Mouse (Mus musculus) forebrain, embryonic 13.5 days (tissue): ENCODE measurements at regions not wholly inside any gene's neighbourhood (a gene's known extent, or its start where the extent isn't known, plus 50 kb on each side); places are given as distances from the start of the nearest gene placed in this dataset.
A peak's percentile ranks its signal among the peaks of the same experiment; 100 is the strongest.

ENCODE experiments used
- ATAC-seq: fragments of 200-750 bp; cut with Nextera tagmentation; 2 replicates; pipeline ENCODE4 v1.8.0; 2017
- H3K27ac ChIP-seq: fragments of 300-500 bp; sonication (generic); 2 replicates; pipeline ENCODE4 v1.5.1; 2015; ENCODE audit warnings: inconsistent platforms, mild to moderate bottlenecking, moderate library complexity
- H3K27me3 ChIP-seq: fragments of 300-500 bp; sonication (generic); 2 replicates; pipeline ENCODE4 v1.6.1; 2015; ENCODE audit warnings: mild to moderate bottlenecking, inconsistent platforms
- H3K36me3 ChIP-seq: fragments of 300-500 bp; sonication (generic); 2 replicates; pipeline ENCODE4 v1.6.1; 2015; ENCODE audit warnings: mild to moderate bottlenecking, inconsistent platforms; ENCODE audit not compliant: poor library complexity, severe bottlenecking
- H3K4me1 ChIP-seq: fragments of 300-500 bp; sonication (generic); 2 replicates; pipeline ENCODE4 v1.6.1; 2015; ENCODE audit warnings: inconsistent platforms
- H3K4me2 ChIP-seq: fragments of 300-500 bp; sonication (generic); 2 replicates; pipeline ENCODE4 v1.6.1; 2015; ENCODE audit warnings: inconsistent platforms, mild to moderate bottlenecking, moderate library complexity
- H3K4me3 ChIP-seq: fragments of 300-500 bp; sonication (generic); 2 replicates; pipeline ENCODE4 v1.5.1; 2015; ENCODE audit warnings: mild to moderate bottlenecking, inconsistent platforms
- H3K9ac ChIP-seq: fragments of 300-500 bp; sonication (generic); 2 replicates; pipeline ENCODE4 v1.6.1; 2015; ENCODE audit warnings: mild to moderate bottlenecking, inconsistent platforms
- H3K9me3 ChIP-seq: fragments of 300-500 bp; sonication (generic); replicated peaks from 2 replicates; pipeline ENCODE4 v1.6.1; 2016; ENCODE audit warnings: inconsistent platforms
- WGBS: fragments of 180-500 bp; shearing (Covaris S2); methylation state at CpG from one replicate; pipeline ENCODE4 v1.1.7; 2015; 5-methylcytosine and 5-hydroxymethylcytosine counted together

DNA sequence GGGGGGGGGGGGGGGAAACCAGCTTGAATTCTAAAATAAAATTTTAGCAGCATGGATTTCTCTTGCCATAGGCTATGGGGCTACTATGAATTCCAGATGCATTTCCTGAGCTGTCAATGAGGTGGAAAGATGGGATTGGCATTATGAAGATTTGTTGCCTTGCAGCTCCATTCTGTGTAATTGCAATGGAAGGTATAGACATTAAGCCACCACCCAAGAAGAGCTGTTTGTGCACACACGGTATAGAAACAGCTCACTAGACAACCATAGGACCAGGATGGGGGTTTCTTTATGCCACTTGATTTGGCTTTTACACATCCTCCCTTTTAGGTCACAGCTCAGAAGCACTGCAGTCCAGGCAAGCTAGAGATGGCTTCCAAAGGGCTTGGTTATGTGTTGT is 247.8 kb downstream of the Satb1 start:
- no peak for ATAC-seq
- H3K9me3 ChIP-seq = no peaks in the 10 kb centered on the region
- H3K4me1 ChIP-seq = peaks cover 8% of the 10 kb centered on the region
- no peak overlapping the region for H3K4me3 ChIP-seq
- no peak overlapping the region for H3K27ac ChIP-seq
- H3K36me3 ChIP-seq = no peaks in the 10 kb centered on the region
- no peak overlapping the region for H3K9ac ChIP-seq
- no peak overlapping the region for H3K4me2 ChIP-seq
- H3K27me3 ChIP-seq = no peaks in the 10 kb centered on the region
- 57% methylated on average over 1 of the region's 1 CpGs for WGBS

DNA sequence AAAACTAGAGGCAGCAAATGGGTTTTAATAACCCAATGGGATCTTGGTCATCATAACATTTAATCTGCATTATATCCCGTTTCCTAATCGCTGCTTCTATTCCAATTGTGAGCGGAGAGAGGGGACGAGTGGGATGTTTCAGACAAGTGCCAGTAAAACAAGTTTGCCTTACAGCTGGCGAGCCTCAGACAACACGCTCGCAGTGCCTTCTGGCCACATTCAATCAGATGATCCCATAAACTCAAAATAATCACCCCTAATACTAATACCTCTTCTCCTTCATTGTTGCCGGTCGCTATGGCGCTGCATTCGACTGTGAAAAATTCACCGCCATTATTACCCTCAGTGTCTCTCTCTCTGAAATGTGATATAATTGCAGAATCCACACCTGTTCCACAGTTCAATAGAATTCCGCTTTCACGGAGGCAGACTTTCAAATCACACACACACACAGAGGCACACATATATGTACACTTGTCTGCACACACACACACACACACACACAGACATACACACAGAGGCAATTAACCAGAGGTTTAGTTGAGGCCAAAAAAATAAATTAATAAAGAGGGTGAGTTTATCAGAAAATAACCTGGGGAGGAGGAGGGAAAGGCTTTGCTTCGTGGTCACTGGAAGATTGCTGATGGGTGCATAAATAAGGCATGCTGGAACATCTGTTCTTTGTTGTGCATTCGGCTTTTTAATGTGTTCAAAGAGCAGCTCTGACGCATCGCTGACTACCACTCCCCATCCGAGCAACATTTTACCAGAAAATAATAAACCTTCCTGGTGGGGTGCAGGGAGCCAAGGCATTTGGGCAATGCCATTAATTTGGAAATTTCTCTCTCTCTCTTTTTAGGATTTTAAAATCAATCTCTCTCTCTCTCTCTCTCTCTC is 248.9 kb downstream of the Satb1 start:
- no peaks in the 10 kb centered on the region for H3K27me3 ChIP-seq
- H3K4me1 ChIP-seq = peaks cover 8% of the 10 kb centered on the region
- peak; percentile 74 for ATAC-seq
- no peaks in the 10 kb centered on the region for H3K36me3 ChIP-seq
- peak overlapping the region; percentile 42 for H3K4me2 ChIP-seq
- 0 out of 2 replicates have a peak overlapping the region, but pooled peaks have one; percentile 31 for H3K9ac ChIP-seq
- H3K27ac ChIP-seq = peak overlapping the region; percentile 10; the same call in 1 of the 2 replicates
- H3K4me3 ChIP-seq = peak overlapping the region; percentile 3; the same call in 1 of the 2 replicates
- 35% methylated on average over 19 of the region's 19 CpGs for WGBS
- H3K9me3 ChIP-seq = no peaks in the 10 kb centered on the region

DNA sequence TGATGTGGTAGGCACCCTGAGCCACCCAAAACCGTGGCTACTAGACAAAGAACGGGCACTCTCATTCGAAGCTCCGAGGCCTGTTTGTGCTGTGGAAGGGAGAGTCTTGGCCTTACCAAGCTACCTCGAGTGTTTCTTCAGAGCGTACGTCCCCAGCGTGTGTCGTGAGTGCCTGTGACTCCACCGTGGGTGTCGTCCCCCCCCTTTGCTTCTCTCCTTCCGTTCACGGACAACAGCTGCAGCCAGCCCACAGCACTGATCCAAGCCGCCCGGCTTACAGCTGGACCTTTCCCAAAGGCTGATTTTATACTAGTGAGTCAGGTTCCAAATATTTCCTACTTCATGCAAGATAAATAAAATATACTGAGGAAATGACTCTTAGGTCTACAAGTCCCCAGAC is 249.8 kb downstream of the Satb1 start:
- H3K36me3 ChIP-seq = no peaks in the 10 kb centered on the region
- no peak for ATAC-seq
- 87% methylated on average over 15 of the region's 15 CpGs for WGBS
- peaks cover 8% of the 10 kb centered on the region for H3K4me1 ChIP-seq
- no peak overlapping the region for H3K27ac ChIP-seq
- no peaks in the 10 kb centered on the region for H3K27me3 ChIP-seq
- no peak overlapping the region for H3K9ac ChIP-seq
- H3K9me3 ChIP-seq = no peaks in the 10 kb centered on the region
- no peak overlapping the region for H3K4me3 ChIP-seq
- no peak overlapping the region for H3K4me2 ChIP-seq

DNA sequence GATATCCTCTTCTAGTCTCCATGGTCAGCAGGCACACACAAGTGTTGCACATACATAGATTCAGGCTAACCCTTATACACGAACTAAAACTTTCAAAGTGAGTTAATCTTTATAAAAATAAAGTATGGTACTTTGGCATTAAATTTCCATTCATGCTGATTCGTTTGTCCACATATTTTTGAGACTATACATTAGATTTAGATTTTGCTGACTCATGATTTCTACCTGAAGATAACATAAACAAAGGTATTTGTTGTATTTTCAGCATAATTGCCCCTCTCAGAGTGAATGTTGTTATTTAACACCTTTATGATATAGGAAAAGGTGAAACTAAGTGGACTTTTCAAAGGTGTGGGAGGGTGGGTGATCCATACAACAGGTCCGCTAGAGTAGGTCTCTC is 277.2 kb downstream of the Satb1 start:
- WGBS = 85% methylated on average over 3 of the region's 3 CpGs
- H3K27ac ChIP-seq = no peak overlapping the region
- ATAC-seq = no peak

DNA sequence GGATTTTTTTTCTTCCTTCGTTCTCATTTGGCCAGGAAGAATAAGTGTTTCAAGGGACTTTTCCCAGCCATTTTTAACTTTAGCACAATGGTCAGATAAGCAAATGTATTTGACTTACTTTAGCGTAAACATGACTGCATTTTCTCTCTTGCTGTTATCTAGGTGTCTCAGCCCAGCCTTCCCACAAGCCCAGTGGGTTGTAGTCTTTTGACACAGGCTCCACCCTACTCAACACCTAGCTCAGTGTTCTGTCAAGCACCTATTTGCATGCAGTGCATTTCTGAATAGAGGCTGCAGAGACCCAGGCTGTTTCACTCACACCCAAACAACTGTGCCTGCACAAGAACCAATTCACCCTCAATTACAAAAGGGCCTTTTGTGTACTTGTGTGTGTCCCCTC is 278.6 kb downstream of the Satb1 start:
- no peak for ATAC-seq
- Histone ChIP-seq H3K9me3 (no peaks in the 10 kb centered on the region), H3K4me1 (no peaks in the 10 kb centered on the region), H3K27ac (no peak overlapping the region), H3K9ac (no peak overlapping the region), H3K4me3 (no peak overlapping the region), H3K36me3 (no peaks in the 10 kb centered on the region), H3K27me3 (no peaks in the 10 kb centered on the region), H3K4me2 (no peak overlapping the region)
- WGBS = 93% methylated on average over 2 of the region's 2 CpGs

More for the DNA sequence above, 277.2 kb downstream of the Satb1 start:
- Histone ChIP-seq H3K9me3 (no peaks in the 10 kb centered on the region), H3K4me1 (no peaks in the 10 kb centered on the region), H3K4me2 (no peak overlapping the region), H3K4me3 (no peak overlapping the region), H3K36me3 (no peaks in the 10 kb centered on the region), H3K27me3 (no peaks in the 10 kb centered on the region), H3K9ac (no peak overlapping the region)

DNA sequence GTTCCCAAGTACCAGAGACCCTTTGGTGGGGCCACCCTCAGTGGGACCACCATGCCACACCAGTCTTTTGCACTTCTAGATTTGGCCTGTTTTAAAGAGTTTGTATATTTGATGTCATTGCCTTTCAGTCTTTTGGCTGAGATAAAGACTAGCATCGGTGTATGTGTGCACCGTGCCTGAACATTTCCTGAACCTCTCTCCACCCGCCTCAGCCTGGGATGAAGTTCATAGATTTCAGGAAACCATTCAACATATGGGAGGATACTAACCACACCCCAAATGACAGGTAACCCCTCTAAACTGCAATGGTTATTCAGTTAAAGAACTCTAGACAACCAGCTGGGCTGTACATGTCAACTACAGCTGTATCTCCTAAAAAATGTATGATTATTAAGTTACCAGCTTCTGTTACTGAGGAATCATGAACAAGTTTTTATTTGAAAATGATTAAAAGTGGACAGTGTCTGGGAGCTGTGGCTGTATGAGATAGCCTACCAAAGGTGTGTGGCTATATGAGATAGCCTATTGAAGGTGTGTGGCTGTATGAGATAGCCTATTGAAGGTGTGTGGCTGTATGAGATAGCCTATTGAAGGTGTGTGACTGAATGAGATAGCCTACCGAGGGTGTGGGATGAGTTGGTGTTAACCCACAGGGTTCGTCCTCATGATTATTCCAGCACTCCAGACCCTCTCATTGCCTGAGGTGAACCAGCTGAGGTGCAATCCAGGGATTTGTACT is 280.6 kb downstream of the Satb1 start:
- H3K36me3 ChIP-seq = no peaks in the 10 kb centered on the region
- no peaks in the 10 kb centered on the region for H3K9me3 ChIP-seq
- no peak overlapping the region for H3K4me3 ChIP-seq
- no peak overlapping the region for H3K27ac ChIP-seq
- H3K27me3 ChIP-seq = no peaks in the 10 kb centered on the region
- WGBS = 92% methylated on average over 5 of the region's 5 CpGs
- H3K9ac ChIP-seq = no peak overlapping the region
- no peaks in the 10 kb centered on the region for H3K4me1 ChIP-seq
- ATAC-seq = no peak
- H3K4me2 ChIP-seq = no peak overlapping the region

DNA sequence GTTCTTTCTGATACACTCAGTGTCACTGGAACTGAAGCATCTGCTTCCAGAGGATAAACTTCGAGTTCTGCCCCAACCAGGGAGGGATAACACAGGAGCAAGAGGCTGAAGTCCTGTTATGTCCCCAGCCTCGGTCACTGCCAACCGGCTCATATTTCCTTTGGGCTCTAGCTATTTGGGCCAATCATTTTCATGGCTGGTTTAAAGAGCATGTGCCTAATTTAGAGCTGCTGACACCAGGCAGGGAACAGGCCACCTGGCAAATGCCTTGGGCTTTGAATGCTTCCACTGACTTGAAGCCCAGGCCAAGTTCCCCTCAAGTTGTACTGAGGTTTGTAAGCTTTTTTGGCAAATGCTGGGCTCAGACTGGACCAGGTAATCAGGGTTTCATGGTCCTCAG is 286.1 kb downstream of the Satb1 start:
- no peak for ATAC-seq
- WGBS = 70% methylated on average over 3 of the region's 3 CpGs
- Histone ChIP-seq H3K36me3 (no peaks in the 10 kb centered on the region), H3K9ac (no peak overlapping the region), H3K4me1 (no peaks in the 10 kb centered on the region), H3K27ac (no peak overlapping the region), H3K9me3 (no peaks in the 10 kb centered on the region), H3K4me2 (no peak overlapping the region), H3K4me3 (no peak overlapping the region), H3K27me3 (no peaks in the 10 kb centered on the region)

DNA sequence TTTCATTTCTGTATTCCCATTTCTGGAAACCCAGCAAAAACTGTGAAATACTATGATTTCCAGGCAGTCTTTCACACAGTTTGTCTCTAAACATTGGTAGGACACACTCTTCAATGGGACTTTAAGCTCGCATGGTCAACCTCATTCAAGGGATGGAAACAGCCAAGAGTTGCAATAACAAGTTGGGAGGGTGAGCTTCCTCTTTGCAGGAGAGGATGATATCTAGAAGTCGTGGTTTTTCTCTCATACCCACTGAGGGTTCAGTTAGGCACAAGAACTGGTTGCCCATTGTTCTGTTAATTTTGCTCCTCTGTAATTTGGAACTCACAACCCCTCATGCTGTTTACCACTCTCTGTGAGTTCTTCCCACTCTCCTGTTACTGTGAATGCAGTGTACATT is 290.5 kb downstream of the Satb1 start:
- Histone ChIP-seq H3K4me3 (no peak overlapping the region), H3K9me3 (no peaks in the 10 kb centered on the region), H3K36me3 (no peaks in the 10 kb centered on the region), H3K4me2 (no peak overlapping the region), H3K27me3 (no peaks in the 10 kb centered on the region), H3K4me1 (no peaks in the 10 kb centered on the region), H3K27ac (no peak overlapping the region), H3K9ac (no peak overlapping the region)
- 86% methylated on average over 2 of the region's 2 CpGs for WGBS
- no peak for ATAC-seq

DNA sequence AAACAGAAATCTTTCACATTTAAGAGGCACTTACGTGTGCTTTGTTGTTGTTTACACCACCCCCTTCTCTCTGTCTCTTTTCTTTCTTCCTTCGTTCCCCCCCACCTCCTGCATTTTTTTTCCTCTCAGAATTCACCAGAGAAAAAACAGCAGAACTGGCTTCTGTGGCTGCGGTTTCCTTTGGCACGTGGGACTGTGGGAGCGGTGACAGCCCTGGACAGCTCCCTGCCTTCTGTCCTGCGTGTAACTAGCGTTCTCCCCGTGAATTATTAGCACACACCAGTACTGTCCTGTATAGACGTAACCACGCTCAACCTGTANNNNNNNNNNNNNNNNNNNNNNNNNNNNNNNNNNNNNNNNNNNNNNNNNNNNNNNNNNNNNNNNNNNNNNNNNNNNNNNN is 298.4 kb downstream of the Satb1 start:
- 40% methylated on average over 10 of the region's 10 CpGs for WGBS
- H3K36me3 ChIP-seq = no peaks in the 10 kb centered on the region
- peak overlapping the region; percentile 29 for H3K4me3 ChIP-seq
- H3K4me1 ChIP-seq = peaks cover 15% of the 10 kb centered on the region
- peak; percentile 70 for ATAC-seq
- H3K27me3 ChIP-seq = no peaks in the 10 kb centered on the region
- no peak overlapping the region for H3K9ac ChIP-seq
- H3K27ac ChIP-seq = no peak overlapping the region
- no peaks in the 10 kb centered on the region for H3K9me3 ChIP-seq
- H3K4me2 ChIP-seq = peak overlapping the region; percentile 58

DNA sequence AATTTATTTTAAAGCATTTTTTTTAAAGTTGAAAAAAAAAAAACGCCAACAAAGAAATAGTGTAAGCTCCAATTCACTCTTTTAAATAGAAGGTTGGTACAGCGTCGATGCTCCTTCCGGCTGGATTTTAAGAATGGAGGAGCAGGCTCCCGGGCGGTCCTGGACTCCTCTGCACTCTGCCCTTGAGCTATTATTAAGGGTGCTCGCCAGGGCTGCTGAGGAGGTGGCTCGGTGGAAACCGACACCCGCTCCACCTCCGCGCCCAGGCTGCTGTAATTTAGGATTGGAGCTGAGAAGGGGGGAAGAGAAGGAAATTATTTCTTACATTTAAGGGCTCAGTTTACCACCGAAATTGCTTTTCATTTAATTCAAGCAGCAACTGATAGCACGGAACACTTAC is 298.8 kb downstream of the Satb1 start:
- 13% methylated on average over 14 of the region's 14 CpGs for WGBS
- no peak overlapping the region; the same call in 1 of the 2 replicates for H3K9ac ChIP-seq
- peak overlapping the region; percentile 29 for H3K4me3 ChIP-seq
- peak overlapping the region; percentile 58 for H3K4me2 ChIP-seq
- 0 out of 2 replicates have a peak, but pooled peaks cover 2% of the 10 kb centered on the region for H3K9me3 ChIP-seq
- no peaks in the 10 kb centered on the region for H3K36me3 ChIP-seq
- no peak overlapping the region for H3K27ac ChIP-seq
- ATAC-seq = peak; percentile 62; the same call in 1 of the 2 replicates
- peaks cover 15% of the 10 kb centered on the region for H3K4me1 ChIP-seq
- no peaks in the 10 kb centered on the region for H3K27me3 ChIP-seq

DNA sequence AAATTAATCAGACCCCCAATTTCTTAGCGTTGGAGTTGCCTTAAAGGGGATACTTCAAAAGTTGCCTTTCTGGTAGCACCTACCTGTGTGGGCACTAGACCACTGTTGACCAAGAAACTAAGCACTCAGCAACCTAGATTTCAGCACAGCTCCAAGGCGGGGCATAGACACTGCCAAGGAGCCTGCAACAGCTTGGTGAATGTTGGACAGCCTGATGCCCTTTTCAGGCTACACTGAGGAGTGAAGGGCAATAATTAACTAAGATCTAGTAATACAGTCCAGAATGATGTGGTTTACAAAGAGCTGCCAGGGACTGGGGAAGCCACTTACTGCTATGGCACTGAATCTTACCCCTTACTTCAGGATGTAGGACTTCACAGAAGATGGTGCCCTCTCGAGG is 304.9 kb downstream of the Satb1 start:
- no peak for ATAC-seq
- Histone ChIP-seq H3K4me1 (peaks cover 7% of the 10 kb centered on the region), H3K36me3 (no peaks in the 10 kb centered on the region), H3K27ac (no peak overlapping the region), H3K4me3 (no peak overlapping the region), H3K9me3 (0 out of 2 replicates have a peak, but pooled peaks cover 3% of the 10 kb centered on the region), H3K4me2 (no peak overlapping the region), H3K27me3 (no peaks in the 10 kb centered on the region), H3K9ac (no peak overlapping the region)
- WGBS = 87% methylated on average over 3 of the region's 3 CpGs

DNA sequence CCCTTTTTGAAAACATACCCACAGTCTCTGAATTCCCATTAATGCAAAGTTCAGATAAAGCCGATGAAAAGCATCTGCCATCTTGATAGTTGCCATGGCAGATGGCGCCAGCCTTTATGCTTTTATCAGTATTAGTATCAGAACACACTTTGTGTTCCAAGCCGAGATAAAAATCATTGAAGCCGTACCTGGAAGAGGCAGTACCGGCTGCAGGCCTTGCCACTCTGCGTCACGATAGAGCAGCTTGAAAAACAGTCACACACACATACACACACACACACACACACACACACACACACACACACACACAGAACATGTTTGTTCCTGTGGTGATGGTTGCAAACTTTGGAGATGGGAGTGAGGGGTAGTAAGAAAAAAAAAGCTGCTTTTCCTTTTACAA is 306.2 kb downstream of the Satb1 start:
- 67% methylated on average over 7 of the region's 7 CpGs for WGBS
- no peak for ATAC-seq

More for the DNA sequence above, 306.2 kb downstream of the Satb1 start:
- no peak overlapping the region for H3K4me2 ChIP-seq
- H3K4me1 ChIP-seq = peaks cover 7% of the 10 kb centered on the region
- H3K9me3 ChIP-seq = 0 out of 2 replicates have a peak, but pooled peaks cover 3% of the 10 kb centered on the region
- H3K9ac ChIP-seq = no peak overlapping the region
- no peaks in the 10 kb centered on the region for H3K36me3 ChIP-seq
- no peak overlapping the region for H3K4me3 ChIP-seq
- no peaks in the 10 kb centered on the region for H3K27me3 ChIP-seq
- no peak overlapping the region for H3K27ac ChIP-seq
